Mouse (Mus musculus) heart, postnatal 0 days (tissue): ENCODE results near the gene Zfp831. TPM values are rescaled to one million over a fixed set of nuclear protein-coding genes. Genes with fewer than 3 reads are reported as not detected.
A peak's percentile ranks its signal among the peaks of the same experiment; 100 is the strongest.

Experiments
- ATAC-seq: fragments of 200-750 bp; cut with Nextera tagmentation; 2 replicates; pipeline ENCODE4 v1.8.0; 2017; ENCODE audit warnings: low read depth, moderate number of reproducible peaks, moderate library complexity; ENCODE audit not compliant: insufficient read depth
- DNase-seq: peaks from one replicate; pipeline ENCODE4 v3.0.0-alpha.2; 2016; ENCODE audit warnings: low spot score
- H3K27ac ChIP-seq: fragments of 300-500 bp; sonication (generic); 2 replicates; pipeline ENCODE4 v1.5.1; 2014; ENCODE audit warnings: low read depth, mild to moderate bottlenecking
- H3K27me3 ChIP-seq: fragments of 300-500 bp; sonication (generic); 2 replicates; pipeline ENCODE4 v1.6.1; 2014; ENCODE audit warnings: low read length, mixed read lengths; ENCODE audit not compliant: control insufficient read depth, insufficient read depth
- H3K36me3 ChIP-seq: fragments of 300-500 bp; sonication (generic); replicated peaks from 2 replicates; pipeline ENCODE4 v1.6.1; 2014; ENCODE audit warnings: low read length, mixed read lengths; ENCODE audit not compliant: control insufficient read depth, insufficient read depth
- H3K4me1 ChIP-seq: fragments of 300-500 bp; sonication (generic); 2 replicates; pipeline ENCODE4 v1.6.1; 2014; ENCODE audit warnings: antibody characterized with exemption; ENCODE audit not compliant: control insufficient read depth, insufficient read depth
- H3K4me2 ChIP-seq: fragments of 300-500 bp; sonication (generic); 2 replicates; pipeline ENCODE4 v1.6.1; 2014; ENCODE audit warnings: low read depth, mild to moderate bottlenecking, low read length, moderate library complexity
- H3K4me3 ChIP-seq: fragments of 300-500 bp; sonication (generic); 2 replicates; pipeline ENCODE4 v1.5.1; 2014; ENCODE audit warnings: low read depth, low read length
- H3K9ac ChIP-seq: fragments of 300-500 bp; sonication (generic); replicated peaks from 2 replicates; pipeline ENCODE4 v1.6.1; 2014; ENCODE audit warnings: low read depth, low read length, mixed read lengths
- H3K9me3 ChIP-seq: fragments of 300-500 bp; sonication (generic); replicated peaks from 2 replicates; pipeline ENCODE4 v1.6.1; 2016; ENCODE audit warnings: low read length; ENCODE audit not compliant: control insufficient read depth
- CTCF ChIP-seq: IDR thresholded peaks from 2 replicates; pipeline ENCODE4 v1.5.1; 2016; ENCODE audit warnings: antibody characterized with exemption, control low read depth, low read depth
- EP300 ChIP-seq: IDR thresholded peaks from 2 replicates; pipeline ENCODE4 v1.6.1; 2016; ENCODE audit warnings: antibody characterized with exemption, low read depth
- WGBS: fragments of 180-500 bp; shearing (Covaris S2); extraction: QIAGEN DNeasy Blood & Tissue Kit; methylation state at CpG from one replicate; pipeline ENCODE4 v1.1.7; 2014; 5-methylcytosine and 5-hydroxymethylcytosine counted together
- polyA plus RNA-seq: library from polyadenylated mRNA; unstranded; fragments of >200 nt; fragmentation: Nextera tagmentation; extraction: Ambion mirVana; gene quantifications from 2 replicates; pipeline ENCODE4 v1.2.1, GENCODE M21; 2015
- total RNA-seq: library from RNA; depleted of rRNA; stranded (reverse); fragments of >200 nt; gene quantifications from 2 replicates; pipeline ENCODE4 v1.2.3, GENCODE M21; 2014; ENCODE audit warnings: low replicate concordance

Gene Zfp831
- total and polyA plus RNA-seq, 2 experiments from 2014 or later, result 0.01 TPM; not detected in 1

GRCm38 (mm10) chr2:174661436-174662171 lies 18.3 kb downstream of the Zfp831 start:
- H3K4me2 ChIP-seq, result no peak overlapping the region
- WGBS, result 53% methylated on average over 7 of the region's 7 CpGs
- H3K9me3 ChIP-seq, result no peaks in the 10 kb centered on the region
- H3K9ac ChIP-seq, result no peak overlapping the region
- no peak overlapping the region for H3K27ac ChIP-seq
- TF ChIP-seq EP300, result no peak
- no peak for TF ChIP-seq CTCF
- no peaks in the 10 kb centered on the region for H3K27me3 ChIP-seq
- no peaks in the 10 kb centered on the region for H3K4me1 ChIP-seq
- ATAC-seq, result no peak
- no peaks in the 10 kb centered on the region for H3K36me3 ChIP-seq
- no peak overlapping the region for H3K4me3 ChIP-seq
- DNase-seq, result no peak

- no peaks in the 10 kb centered on the region for H3K9me3 ChIP-seq
- TF ChIP-seq EP300 (no peak), CTCF (no peak)
- no peaks in the 10 kb centered on the region for H3K36me3 ChIP-seq
- no peaks in the 10 kb centered on the region for H3K4me1 ChIP-seq
- H3K4me2 ChIP-seq, result no peak overlapping the region
- no peak overlapping the region for H3K9ac ChIP-seq
- H3K4me3 ChIP-seq, result no peak overlapping the region
- 63% methylated on average over 1 of the region's 1 CpGs for WGBS
- DNase-seq, result no peak
- no peak overlapping the region for H3K27ac ChIP-seq
- ATAC-seq, result no peak
- no peaks in the 10 kb centered on the region for H3K27me3 ChIP-seq
Measured at GRCm38 (mm10) chr2:174662593-174662992, 19.3 kb downstream of the Zfp831 start.

- no peak overlapping the region for H3K27ac ChIP-seq
- H3K4me2 ChIP-seq, result no peak overlapping the region
- ATAC-seq, result no peak
- WGBS, result 54% methylated on average over 5 of the region's 5 CpGs
- H3K27me3 ChIP-seq, result no peaks in the 10 kb centered on the region
- TF ChIP-seq EP300 (no peak), CTCF (no peak)
- DNase-seq, result no peak
- H3K36me3 ChIP-seq, result no peaks in the 10 kb centered on the region
- no peaks in the 10 kb centered on the region for H3K4me1 ChIP-seq
- no peak overlapping the region for H3K4me3 ChIP-seq
- H3K9ac ChIP-seq, result no peak overlapping the region
- no peaks in the 10 kb centered on the region for H3K9me3 ChIP-seq
Measured at GRCm38 (mm10) chr2:174665404-174665803, 22.1 kb downstream of the Zfp831 start.

- DNase-seq, result no peak
- Histone ChIP-seq H3K36me3 (no peaks in the 10 kb centered on the region), H3K4me2 (no peak overlapping the region), H3K9me3 (no peaks in the 10 kb centered on the region), H3K27ac (no peak overlapping the region), H3K4me3 (no peak overlapping the region), H3K27me3 (no peaks in the 10 kb centered on the region), H3K4me1 (peaks cover 8% of the 10 kb centered on the region; the same call in 1 of the 2 replicates), H3K9ac (no peak overlapping the region)
- 51% methylated on average over 3 of the region's 3 CpGs for WGBS
- TF ChIP-seq EP300 (no peak), CTCF (no peak)
- no peak for ATAC-seq
Measured at GRCm38 (mm10) chr2:174668806-174669205, 25.5 kb downstream of the Zfp831 start.

- peak overlapping the region; percentile 97 for H3K4me2 ChIP-seq
- ATAC-seq, result 0 out of 2 replicates have a peak, but pooled peaks have one; percentile 15
- H3K4me1 ChIP-seq, result peaks cover 11% of the 10 kb centered on the region; the same call in 1 of the 2 replicates
- WGBS, result 20% methylated on average over 11 of the region's 11 CpGs
- H3K27me3 ChIP-seq, result no peaks in the 10 kb centered on the region; the same call in 1 of the 2 replicates
- H3K9me3 ChIP-seq, result no peaks in the 10 kb centered on the region
- peak overlapping the region; percentile 54 for H3K4me3 ChIP-seq
- H3K9ac ChIP-seq, result no peak overlapping the region
- TF ChIP-seq EP300, result no peak
- TF ChIP-seq CTCF, result peak; percentile 15; the same call in 1 of the 2 replicates
- DNase-seq, result no peak
- H3K27ac ChIP-seq, result no peak overlapping the region
- no peaks in the 10 kb centered on the region for H3K36me3 ChIP-seq
Measured at GRCm38 (mm10) chr2:174672506-174673190, 29.3 kb downstream of the Zfp831 start.
